Mouse (Mus musculus) neutrophil, adult 5-6 weeks (primary cell): ENCODE measurements around the gene Fam163a. TPM values are rescaled to one million over a fixed set of nuclear protein-coding genes. Genes with fewer than 3 reads are reported as not detected.
A peak's percentile ranks its signal among the peaks of the same experiment; 100 is the strongest.
"Not testable (repeated sequence)": the region's sequence is repeated elsewhere in the genome, so short reads cannot be mapped to it uniquely, and the experiment has no call there.

Experiments
- ATAC-seq: fragments of 151-379, 151-347 bp; 2 replicates; pipeline ENCODE4 v1.8.0; 2017; ENCODE audit warnings: mild to moderate bottlenecking, moderate TSS enrichment; ENCODE audit not compliant: insufficient number of reproducible peaks, poor library complexity, low FRiP score, severe bottlenecking; ENCODE audit errors: extremely low read depth
- total RNA-seq: library from RNA; stranded (forward); fragments of 200-1000 nt; gene quantifications from 2 replicates; pipeline ENCODE4 v1.2.3, GENCODE M21; 2017

The Fam163a gene
- not detected in 2 replicates for total RNA-seq

DNA sequence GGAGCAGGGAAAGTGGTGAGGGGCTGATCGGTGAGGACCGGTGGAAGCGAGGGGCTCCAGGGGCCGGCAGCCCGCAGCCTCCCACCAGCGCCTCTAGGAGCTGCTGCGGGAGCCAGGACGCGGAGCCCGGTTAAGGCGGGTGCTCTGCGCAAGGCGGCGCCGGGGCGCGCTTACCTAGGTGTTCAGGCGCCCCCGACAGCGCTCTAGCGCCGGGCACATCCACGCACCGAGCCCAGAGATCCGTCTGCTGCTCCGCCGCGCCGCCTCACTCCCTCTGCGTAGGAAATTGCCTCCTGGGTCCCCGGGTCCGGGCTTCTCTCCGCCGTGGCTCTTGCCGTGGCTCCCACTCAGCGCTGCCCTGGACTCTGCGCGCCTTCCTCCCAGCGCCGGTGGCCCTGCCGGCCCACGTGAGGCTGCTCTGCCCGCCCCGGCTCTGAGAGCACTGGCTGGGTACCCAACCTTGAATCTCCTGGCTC is at the start of gene Fam163a:
Gene Fam163a, minus strand, starts transcription at position 371 of the 476 bp plus-strand sequence.
- no peak for ATAC-seq

DNA sequence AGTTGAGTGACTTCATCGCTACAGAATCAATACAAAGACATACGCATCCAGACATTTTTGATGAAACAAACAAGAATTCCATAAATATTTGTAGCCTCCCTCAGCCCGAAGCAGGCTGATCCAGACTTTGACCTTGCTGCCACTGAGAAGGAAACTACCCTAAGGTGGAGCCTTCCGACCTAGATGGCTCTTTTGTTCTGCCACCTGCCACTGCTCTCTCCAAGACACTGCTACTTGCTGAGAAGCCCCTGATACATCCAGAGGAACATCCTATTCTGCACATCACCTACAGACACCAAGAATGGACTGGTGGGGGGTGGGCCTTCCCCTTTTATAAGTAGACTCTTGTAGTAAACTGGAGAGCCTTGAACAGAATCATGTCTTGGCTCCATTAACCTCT is 46.3 kb upstream of the Fam163a start:
- ATAC-seq: not testable (repeated sequence)

DNA sequence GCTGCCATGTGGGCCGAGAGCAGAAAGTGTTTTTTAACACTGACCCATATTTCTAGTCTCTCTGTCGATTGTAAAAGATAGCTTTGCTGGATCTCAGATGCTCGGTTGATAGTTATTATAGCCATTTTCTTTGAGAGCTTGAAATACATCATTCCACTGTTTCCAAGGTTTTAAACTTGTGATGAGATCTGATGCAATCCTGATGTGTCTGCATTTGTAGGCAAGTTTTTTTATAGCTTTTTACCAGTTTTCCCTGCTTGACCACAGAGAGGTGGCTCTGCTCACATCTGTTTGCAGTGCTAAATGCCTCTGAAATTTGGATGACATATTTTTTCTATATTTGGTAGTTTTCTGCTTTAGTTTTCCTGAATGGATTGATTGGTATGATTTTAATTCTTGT is 43.1 kb upstream of the Fam163a start:
- ATAC-seq: no peak

DNA sequence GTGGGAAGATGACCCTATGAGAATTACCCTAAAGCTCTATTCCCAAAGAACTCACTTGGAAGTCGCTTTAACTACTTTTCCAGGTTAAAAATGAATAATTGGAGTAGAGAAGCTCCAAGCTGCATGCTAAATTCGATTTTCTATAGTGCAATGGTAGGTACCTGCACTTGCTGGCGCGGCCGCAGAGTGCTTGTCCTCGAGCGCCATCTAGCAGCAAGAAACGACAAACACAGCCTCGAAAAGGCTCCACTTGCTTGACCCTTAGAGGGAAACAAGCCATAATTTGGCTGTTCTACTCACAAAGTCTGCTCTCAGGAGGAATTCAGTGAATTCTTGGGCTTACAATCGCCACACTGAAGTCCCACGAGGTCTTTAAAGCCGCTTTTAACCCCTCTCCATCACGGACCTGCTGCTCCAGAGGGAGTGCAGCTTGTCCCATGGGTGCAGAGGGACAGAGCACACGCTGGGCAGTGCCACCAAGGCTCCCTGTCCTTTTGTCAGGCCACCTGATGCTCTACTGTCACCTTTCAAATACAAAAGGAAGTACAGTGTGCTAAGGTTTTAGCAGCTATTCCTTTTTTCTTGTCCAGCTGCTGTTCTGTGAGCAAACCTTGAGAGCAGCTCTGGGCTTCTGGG is 37.0 kb upstream of the Fam163a start:
- peak; percentile 56; the same call in 1 of the 2 replicates for ATAC-seq

DNA sequence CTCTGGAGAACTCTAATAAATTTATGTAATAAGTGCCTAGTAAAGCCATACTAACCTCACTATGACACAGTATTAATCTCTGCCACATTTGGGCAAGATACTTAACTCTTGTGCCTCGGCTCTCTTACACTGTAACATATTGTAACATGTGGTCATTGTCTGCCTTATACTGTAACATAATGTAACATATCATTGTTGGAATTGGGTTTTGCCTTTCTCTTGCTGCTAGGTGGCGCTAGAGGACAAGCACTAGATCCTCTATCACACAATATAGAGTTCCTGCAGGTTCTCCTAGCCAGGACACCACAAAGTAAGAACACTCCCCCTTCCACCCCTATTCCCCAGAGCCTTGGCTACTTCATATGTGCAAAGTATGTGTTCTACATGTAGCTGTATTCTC is 36.2 kb upstream of the Fam163a start:
- ATAC-seq: no peak

DNA sequence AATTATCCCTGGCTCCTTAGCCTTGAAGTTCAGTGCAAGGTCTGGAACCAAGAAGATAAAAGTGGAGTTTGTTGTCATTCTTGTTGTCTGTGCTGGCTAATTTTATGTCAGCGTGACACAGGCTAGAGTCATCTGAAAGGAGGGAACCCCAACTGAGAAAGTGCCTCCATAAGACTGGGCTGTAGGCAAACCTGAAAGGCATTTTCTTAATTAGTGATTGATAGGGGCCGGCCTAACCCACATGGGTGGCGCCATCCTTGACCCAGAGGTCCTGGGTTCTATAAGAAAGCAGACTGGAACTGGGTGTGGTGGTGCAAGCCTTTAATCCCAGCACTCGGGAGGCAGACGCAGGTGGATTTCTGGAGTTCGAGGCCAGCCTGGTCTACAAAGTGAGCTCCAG is 26.3 kb upstream of the Fam163a start:
- ATAC-seq: no peak

DNA sequence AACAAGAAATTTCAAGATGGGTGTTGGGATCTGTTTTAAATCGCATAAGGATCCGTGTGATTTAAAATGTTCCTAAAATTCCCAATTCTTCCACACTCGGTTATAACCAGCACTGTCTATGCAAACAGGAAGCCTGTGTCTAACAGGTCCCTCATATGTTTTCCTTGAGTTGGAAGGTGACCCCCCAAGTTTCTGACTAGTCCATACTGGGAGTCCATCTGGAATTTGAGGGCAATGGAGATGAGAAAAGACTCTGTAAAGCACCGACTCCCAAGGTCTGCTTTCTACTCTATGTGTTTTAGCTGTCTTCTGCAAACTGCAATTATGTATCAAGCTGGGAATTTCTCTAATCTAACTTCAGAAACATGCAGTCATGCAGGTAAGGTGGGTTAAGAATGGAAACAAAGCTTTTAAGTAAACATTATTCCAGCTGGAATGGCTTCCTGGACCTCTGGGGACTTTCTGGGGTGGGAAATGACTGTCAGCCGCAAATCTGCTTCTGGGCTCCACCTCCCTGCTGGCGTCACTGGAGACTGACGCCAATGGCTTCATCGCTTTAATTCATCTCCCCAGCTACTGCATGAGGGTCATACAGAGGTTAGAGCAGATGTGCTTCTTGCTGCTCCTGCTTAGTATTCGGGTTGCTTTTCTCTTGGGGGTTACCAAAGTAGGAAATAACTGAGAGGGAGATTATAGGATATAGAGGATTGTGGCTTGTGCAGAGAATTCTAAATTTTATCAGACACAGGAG is 25.7 kb upstream of the Fam163a start:
- no peak for ATAC-seq

DNA sequence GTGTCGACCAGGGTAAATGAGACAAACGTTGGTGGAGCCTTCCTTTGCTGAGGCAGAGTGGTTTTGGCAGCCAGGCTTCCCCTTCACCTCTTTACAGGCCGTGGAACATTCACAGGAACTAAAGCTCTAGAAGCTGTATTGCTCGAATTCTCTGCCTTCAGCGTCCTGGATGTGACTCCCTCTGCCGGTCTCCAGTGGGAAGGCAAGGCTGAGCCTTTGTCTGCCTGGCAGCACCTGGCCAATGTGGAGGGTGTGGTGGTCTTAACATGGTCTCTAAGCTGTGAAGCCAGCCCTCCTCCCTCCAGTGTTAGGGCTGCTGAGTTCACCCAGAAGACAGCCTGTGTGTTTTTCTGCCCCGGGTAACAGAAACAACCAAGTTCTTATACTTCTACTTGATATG is 24.6 kb upstream of the Fam163a start:
- ATAC-seq: no peak

DNA sequence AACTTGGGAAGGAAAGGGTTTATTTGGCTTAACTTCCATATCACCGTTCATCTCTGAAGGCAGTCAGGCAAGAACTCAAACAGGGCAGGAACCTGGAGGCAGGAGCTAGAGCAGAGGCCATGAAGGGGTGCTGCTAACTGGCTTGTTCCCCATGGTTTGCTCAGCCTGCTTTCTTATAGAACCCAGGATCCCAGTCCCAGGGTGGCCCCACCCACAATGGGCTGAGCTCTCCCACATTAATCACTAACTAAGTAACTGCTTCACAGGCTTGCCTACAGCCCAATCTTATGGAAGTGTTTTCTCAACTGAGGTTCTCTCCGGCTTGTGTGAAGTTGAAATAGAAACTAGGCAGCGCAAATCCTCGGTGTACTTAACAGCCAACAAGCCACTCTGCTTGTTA is 23.9 kb upstream of the Fam163a start:
- ATAC-seq: no peak

DNA sequence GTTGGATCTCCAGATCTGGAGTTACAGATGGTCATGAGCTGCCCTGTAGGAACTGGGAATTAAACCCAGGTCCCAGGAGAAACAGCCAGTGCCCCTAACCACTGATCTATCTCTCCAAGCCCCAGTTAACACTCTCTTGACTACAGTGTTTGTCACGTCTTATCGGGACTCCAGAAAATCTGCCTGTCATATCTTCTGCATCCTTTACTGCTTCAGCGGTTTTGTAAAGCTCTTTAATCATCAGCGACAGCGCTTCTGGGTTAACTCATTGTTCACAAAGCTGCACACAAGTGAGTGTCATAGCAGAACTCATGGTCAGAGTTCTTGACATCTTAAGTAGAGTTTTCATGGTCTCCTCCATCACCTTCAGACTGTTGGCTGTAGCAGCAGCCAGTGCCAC is 22.1 kb upstream of the Fam163a start:
- no peak for ATAC-seq

DNA sequence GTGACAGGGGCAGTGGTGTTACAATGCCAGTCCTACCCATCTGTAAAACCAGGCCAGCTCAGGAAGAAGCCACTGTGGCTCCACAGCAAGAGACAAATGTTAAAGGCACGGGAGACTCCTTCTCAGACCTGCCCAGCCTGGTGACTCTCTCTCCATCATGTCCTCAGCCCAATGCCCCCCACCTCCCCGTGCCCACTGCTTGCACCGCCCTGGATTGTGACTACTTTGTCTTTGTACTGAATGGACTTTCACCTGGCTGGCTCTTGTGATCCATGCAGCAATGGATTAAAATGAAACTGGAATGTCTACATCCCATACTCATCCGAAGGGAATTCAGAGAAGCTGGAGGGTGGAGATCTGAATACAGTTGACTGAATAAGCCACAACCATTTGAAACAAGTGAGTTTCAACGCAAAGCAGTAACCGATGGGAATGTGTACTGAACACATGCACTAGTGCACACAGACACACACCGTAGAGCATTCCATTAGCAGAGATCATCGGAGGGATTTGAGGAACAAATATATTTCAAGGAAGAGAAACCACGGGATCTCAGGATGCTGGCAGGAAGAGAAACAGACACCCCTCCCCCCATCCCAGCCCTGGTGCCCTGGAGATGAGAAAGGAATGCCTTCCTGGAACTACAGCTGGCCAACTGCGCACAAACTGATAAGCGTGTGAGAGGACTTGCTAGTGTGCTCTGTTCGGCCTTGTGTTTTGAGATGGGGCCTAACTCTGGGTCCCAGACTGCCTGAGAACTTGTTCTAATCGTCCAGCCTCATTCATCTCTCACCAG is 17.6 kb upstream of the Fam163a start:
- no peak for ATAC-seq

DNA sequence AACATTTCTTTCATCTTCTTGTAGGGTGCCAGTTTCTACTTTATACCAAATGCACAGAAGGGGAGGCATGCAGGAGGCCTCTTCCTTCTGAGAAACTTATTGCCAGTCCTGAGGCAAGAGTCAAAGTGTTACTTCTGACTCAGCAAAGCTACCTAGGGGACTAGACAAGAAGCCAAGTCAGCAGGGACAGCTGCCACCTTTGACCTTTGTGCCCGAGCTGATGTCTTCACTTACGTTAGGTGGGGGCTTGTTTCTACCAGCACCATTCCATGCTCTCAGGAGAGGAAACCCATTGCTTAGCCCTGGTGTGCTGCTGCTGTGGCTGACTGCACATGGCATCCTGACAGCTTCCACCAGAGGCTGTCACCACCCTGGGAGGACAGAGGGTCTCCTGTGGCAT is 16.5 kb upstream of the Fam163a start:
- ATAC-seq: no peak

DNA sequence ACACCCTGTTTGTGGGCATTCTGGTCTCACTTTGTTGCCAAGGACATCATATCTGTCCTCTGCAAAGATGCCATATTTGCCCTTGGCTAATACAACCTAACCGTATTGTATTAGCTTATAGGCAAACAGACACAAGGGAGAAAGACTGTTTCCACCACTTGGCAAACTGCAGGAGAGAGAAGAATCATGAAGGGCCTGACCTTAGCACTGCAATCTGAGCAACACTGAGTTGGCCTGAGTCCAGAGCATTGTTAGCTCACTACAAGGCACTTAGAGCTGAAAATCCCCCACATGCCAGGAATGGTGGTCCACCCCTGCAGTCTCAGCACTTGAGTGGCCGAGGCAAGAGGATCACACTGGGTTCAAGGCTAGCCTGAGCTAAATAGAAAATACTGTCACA is 13.7 kb upstream of the Fam163a start:
- ATAC-seq: no peak

DNA sequence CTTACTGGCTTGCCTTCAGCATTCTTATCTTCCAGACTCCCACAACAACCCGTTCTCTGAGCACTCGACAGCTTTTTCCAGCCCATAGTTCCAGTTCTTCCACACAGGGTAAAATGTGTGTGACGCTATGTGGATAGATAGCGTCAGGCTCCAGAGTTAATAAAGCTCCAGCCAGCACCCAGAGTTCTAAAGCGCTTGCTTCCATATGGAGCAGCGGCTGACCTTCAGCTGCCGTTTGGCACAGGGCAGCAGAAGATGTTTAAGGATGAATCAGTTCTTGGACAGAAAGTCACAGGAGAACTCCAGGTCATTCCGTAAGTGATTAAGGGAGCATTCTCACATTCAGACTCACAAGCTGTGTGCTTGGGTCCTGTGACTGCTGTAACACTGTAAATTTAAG is 13.1 kb upstream of the Fam163a start:
- no peak for ATAC-seq

DNA sequence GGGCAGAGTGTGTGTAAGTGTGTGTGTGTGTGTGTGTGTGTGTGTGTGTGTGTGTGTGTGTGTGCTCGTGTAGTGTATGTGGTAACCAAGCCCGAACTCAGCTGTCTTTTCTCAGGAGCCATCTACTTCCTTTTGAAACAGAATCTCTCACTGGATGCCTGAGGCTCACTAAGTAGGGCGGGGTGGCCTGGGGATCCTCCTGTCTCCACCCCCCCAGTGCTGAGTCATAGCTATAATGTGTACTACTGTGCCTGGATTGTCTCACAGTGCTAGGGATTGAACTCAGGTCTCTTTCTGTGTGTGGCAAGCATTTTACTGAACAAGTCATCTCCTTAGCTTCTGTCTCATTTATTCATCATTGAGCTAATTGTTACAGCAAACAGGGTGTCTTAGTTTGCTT is 12.6 kb upstream of the Fam163a start:
- no peak for ATAC-seq

DNA sequence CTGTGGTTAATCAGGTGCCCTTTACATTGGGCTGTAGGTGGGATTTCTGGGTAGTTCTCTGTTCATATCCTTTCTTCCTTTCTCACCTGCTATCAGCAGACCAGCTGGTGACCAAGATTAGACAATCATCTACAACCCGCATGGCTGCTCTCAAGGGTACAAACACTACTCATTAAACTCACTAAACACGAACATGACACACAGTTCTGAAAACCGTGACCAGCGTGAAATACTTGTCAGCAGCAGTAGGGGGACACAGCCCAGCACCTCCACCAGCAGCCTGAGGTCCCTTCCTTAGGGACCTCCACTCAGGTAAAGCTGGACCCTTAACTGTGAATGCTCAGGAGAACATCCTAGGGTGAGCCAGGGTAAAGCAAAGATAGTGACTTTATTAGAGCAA is 11.4 kb upstream of the Fam163a start:
- no peak for ATAC-seq

DNA sequence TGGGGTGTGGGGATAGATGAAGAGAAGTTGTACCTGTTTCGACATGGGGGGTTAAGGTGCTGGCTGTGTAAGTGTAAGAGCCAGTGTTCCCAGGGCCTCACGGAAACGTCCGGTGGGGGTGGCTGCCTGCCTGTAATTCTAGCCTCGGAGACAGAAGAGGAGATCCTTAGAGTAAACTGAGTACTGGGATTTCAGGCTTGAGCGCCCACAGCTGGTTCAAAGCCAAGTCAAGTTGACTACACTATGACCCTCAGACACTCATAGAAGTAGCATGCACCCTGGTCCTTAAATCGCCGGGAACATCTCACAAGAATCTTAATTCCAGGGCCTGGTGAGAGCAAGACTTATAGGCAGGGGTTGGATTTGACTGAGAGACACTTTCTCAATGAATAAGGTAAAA is 9.8 kb upstream of the Fam163a start:
- no peak for ATAC-seq

DNA sequence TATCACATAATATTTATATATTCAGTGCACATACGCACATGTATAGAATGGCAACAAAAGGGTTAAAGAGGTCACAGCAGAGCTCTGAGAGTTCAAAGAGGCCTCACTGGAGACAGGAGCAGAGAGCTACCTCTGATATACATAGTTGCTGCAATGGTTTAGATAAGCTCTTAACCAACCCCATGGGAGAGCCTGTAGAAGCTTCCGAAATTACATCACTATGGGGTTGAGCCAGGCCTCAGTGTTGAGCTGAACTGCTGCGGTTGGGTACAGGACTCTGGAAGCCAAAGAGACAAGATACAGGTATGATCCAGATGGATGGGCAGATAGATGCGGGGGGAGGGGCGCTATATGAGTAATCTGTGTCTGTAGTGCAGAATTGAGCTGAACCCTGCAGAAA is 8.1 kb upstream of the Fam163a start:
- no peak for ATAC-seq

DNA sequence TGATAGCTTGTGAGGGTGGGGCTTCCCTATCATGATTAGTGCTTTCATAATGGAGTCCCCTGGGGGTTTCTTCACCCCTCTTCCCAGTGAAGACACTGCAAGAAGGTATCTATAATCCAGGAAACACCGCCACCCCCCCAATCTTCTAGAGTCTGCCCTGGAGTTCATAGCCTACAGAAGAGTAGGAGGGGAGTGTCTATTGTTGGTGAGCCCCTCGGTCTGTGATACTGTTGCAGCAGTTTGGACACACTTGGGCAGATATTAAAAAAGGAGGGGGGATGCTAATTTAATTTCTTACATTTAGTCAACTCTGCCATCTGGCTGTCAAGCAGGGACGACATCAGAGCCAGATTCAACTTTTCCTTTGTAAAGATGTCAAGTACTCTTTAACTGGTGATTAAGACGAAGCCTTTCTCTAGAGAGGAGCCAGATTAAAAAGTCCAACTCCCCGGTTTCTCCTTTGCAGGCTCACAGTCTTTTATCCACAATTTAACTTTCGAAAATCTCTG is 7.0 kb upstream of the Fam163a start:
- ATAC-seq: no peak

DNA sequence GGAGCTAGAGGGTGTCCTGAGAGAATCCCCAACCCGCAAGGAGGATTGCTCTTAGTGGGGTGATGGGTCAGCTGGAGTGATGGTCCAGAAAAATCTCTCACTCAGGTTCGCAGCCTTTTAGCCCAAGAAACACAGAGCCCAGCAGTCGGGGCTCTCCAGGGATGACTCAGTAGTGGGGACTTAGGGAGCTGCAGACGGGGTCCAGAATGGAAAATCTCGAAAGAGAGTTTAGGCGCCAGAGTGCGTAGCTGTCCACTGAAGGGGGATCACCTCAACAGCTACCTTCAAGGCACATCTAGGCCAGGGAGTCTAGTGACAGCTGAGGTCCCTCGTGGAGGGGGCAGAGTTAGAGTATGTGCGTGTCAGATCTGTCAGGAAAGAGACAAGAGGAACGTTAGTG is 338 bp upstream of the Fam163a start:
- ATAC-seq: no peak
